Mouse (Mus musculus): ENCODE results near the gene Matk.

DNA sequence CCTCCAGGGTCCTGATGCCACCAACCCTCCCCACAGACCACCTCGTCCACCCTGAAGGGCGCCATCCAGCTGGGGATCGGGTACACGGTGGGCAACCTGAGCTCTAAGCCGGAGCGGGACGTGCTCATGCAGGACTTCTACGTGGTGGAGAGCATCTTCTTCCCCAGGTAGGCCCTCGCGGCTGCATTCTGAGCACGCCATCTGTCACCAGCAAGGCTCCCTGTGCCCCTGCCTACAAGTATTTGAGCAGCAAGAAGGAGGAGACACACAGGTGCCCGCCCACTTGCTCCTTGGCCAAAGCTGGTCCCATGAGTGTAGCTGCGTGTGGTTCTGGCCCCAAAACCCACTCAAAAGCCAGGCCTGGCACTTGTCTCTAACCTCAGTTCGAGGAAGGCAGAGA lies 52.9 kb downstream of the Matk start:
- TF ChIP-seq CTCF (conservative IDR thresholded peaks at IDR 0.05; ENCODE audit: low read length): no peak
- TF ChIP-seq NANOG (IDR thresholded peaks at IDR 0.05; ENCODE audit: borderline replicate concordance, low read length): no peak
- no peak for TF ChIP-seq POU5F1 (IDR thresholded peaks at IDR 0.05; ENCODE audit: borderline replicate concordance, low read length)
